Mouse (Mus musculus): ENCODE results near the gene Ftl1. TPM values are rescaled to one million over a fixed set of nuclear protein-coding genes. Genes with fewer than 3 reads are reported as not detected.
A peak's percentile ranks its signal among the peaks of the same experiment; 100 is the strongest.
"Not testable (repeated sequence)": the region's sequence is repeated elsewhere in the genome, so short reads cannot be mapped to it uniquely, and the experiment has no call there.

Gene Ftl1
- total RNA-seq, 1 experiment from 2014 or later = 1,165 TPM

DNA sequence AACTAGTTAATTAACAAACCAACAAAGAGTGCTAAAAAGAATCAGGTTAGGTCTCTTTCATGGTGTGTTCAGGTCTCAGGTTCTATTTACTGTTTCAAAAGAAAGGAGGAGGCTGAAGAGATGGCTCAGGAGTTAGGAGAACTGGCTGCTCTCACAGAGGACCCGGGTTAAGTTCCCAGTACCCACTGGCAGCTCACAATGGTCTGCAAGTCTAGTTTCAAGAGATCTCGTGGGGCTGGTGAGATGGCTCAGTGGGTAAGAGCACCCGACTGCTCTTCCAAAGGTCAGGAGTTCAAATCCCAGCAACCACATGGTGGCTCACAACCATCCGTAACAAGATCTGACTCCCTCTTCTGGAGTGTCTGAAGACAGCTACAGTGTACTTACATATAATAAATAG lies 20.6 kb upstream of the Ftl1 start:
- not testable (repeated sequence) for ATAC-seq (replicated peaks; ENCODE audit: insufficient number of reproducible peaks, low FRiP score, low TSS enrichment, poor library complexity, severe bottlenecking)

- no peak; the same call in 1 of the 2 replicates for ATAC-seq (replicated peaks; ENCODE audit: insufficient number of reproducible peaks, low FRiP score, low TSS enrichment, poor library complexity, severe bottlenecking)
Observed at GRCm38 (mm10) chr7:45478774-45479173, 19.1 kb upstream of the Ftl1 start.

DNA sequence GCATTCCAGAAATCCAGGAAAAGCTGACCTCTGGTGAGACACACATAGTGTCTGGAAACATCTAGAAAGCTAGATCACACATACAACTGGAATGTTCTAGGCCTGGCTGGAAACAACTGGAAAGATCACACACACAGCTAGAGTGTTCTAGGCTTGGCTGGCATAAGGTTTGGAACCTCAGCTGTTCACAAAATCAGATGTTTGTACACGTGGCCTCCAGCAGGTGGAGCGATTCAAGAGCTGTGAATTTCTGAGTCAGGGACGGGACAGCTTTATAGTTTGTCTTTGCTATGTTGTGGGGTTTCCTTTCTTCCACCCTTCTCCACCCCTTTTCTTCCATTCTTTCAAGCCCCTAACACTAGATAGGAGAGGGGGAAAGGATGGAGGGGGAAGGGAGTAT lies 17.3 kb upstream of the Ftl1 start:
- ATAC-seq (replicated peaks; ENCODE audit: insufficient number of reproducible peaks, low FRiP score, low TSS enrichment, poor library complexity, severe bottlenecking) = peak; percentile 63

GRCm38 (mm10) chr7:45476453-45476852 lies 16.8 kb upstream of the Ftl1 start:
- ATAC-seq (replicated peaks; ENCODE audit: insufficient number of reproducible peaks, low FRiP score, low TSS enrichment, poor library complexity, severe bottlenecking) = no peak

GRCm38 (mm10) chr7:45475291-45475969 lies 15.7 kb upstream of the Ftl1 start:
- no peak for ATAC-seq (replicated peaks; ENCODE audit: insufficient number of reproducible peaks, low FRiP score, low TSS enrichment, poor library complexity, severe bottlenecking)

- ATAC-seq (replicated peaks; ENCODE audit: insufficient number of reproducible peaks, low FRiP score, low TSS enrichment, poor library complexity, severe bottlenecking) = 0 out of 2 replicates have a peak, but pooled peaks have one; percentile 45
Observed at GRCm38 (mm10) chr7:45470869-45471268, 11.2 kb upstream of the Ftl1 start.

- ATAC-seq (replicated peaks; ENCODE audit: insufficient number of reproducible peaks, low FRiP score, low TSS enrichment, poor library complexity, severe bottlenecking) = no peak
Observed at GRCm38 (mm10) chr7:45467090-45467670, 7.5 kb upstream of the Ftl1 start.

DNA sequence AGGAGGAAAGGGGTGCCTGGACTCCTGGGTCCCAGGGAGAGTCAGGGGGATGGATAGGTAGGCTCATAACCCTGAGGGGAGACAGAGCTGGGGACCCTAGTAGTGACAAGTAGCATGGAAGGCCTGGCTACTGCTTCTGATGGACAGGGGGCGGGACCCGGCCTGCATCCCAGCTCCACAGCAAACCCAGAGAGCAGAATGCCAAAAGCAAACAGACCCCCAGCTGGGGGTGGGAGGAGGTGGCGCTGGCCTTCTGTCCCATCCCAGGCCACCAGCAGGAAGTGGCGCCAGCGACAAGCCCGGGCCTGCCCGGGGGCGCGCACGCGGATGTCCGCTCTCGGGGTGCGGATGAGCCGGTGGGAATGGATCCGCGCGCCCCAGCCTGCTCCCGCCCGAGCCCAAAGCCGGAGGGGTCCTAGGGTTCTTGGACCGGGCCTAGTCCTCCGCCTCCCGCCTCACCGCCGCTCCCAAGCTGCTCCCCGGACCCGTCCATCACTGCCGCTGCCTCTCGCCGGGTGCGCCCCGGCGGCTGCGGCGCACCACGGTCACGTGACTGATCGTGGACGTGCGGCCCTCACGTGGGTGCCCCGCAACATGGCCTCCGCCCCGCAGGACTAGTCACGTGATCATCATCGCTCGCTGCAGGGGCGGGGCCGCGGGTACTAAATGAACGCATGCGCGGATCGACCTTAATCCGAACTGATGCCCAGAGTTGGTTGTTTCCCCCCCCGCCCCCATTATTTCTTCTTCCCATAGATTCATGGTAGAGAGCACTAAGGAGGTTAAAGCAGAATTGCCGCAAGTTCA lies 6.8 kb upstream of the Ftl1 start, which contains the start of gene Bax:
TSS of gene Bax (minus strand) at position 616 of the 807 bp plus-strand sequence.
- peak; percentile 84 for ATAC-seq (replicated peaks; ENCODE audit: insufficient number of reproducible peaks, low FRiP score, low TSS enrichment, poor library complexity, severe bottlenecking)

GRCm38 (mm10) chr7:45465549-45465948 lies 5.9 kb upstream of the Ftl1 start:
- ATAC-seq (replicated peaks; ENCODE audit: insufficient number of reproducible peaks, low FRiP score, low TSS enrichment, poor library complexity, severe bottlenecking) = no peak

DNA sequence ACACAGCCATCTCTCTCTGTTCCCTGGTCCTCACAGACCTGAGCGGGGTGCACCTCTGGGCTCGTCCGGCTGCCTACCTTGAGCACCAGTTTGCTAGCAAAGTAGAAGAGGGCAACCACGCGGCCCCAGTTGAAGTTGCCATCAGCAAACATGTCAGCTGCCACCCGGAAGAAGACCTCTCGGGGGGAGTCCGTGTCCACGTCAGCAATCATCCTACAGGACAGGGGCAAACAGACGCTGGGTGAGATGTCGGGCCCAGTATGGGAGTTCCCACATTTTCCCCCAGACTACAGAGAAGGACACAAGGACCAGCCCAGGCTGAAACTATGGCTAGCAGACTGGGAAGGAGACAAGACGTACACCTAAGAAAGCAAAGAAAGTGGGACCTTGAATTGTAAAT lies 5.4 kb upstream of the Ftl1 start:
- ATAC-seq (replicated peaks; ENCODE audit: insufficient number of reproducible peaks, low FRiP score, low TSS enrichment, poor library complexity, severe bottlenecking) = no peak

DNA sequence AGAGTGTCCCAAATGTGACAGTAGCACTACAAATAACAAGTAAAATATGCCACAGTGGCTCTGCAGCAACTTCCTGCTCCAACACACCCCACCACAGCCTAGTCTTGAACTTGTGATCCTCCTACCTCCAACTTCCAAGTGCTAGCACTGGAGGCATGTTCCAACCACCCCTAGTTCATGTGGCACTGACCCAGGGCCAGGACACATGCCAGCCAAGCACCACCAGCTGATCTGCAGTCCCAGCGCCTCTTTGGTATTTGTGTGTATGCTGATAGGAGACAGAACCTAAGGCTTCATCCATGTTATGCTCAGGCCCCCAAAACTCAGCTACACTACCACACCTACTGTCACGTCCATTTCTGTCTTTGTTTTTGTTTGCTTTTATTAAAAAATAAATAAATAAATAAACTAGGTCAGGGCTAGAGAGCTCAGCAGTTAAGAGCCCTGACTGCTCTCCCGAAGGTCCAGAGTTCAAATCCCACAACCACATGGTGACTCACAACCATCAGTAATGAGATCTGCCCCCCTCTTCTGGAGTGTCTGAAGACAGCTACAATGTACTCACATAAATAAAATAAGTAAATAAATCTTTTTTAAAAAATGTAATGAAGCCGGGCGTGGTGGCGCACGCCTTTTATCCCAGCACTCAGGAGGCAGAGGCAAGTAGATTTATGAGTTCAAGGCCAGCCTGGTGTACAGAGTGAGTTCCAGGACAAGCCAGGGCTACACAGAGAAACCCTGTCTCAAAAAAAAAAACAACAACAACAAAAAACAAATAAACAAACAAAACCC lies 4.5 kb upstream of the Ftl1 start:
- no peak for ATAC-seq (replicated peaks; ENCODE audit: insufficient number of reproducible peaks, low FRiP score, low TSS enrichment, poor library complexity, severe bottlenecking)

GRCm38 (mm10) chr7:45462868-45463267 lies 3.2 kb upstream of the Ftl1 start:
- not testable (repeated sequence) for ATAC-seq (replicated peaks; ENCODE audit: insufficient number of reproducible peaks, low FRiP score, low TSS enrichment, poor library complexity, severe bottlenecking)

- no peak for ATAC-seq (replicated peaks; ENCODE audit: insufficient number of reproducible peaks, low FRiP score, low TSS enrichment, poor library complexity, severe bottlenecking)
Observed at GRCm38 (mm10) chr7:45462325-45462724, 2.6 kb upstream of the Ftl1 start.

- no peak for ATAC-seq (replicated peaks; ENCODE audit: insufficient number of reproducible peaks, low FRiP score, low TSS enrichment, poor library complexity, severe bottlenecking)
Observed at GRCm38 (mm10) chr7:45461781-45462180, 2.1 kb upstream of the Ftl1 start.

DNA sequence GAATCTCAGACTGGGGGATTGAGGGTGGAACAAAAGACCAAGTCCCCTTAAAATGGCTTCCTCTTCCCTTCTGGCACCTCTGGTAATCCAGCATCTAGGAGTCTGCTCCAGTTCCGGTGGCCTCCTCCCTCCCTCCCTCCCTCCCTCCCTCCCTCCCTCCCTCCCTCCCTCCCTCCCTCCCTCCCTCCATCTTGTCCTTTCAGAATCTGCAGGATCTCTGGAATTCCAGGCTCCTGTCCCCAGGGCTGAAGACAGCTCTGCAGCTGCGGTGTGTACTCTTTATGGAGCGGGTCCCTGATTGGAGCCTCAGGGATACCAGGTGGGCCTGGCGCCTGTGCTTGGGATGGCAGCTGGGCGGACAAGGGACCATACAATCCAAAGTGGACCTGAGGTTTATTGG lies 1.6 kb upstream of the Ftl1 start:
- no peak for ATAC-seq (replicated peaks; ENCODE audit: insufficient number of reproducible peaks, low FRiP score, low TSS enrichment, poor library complexity, severe bottlenecking)

- peak; percentile 20; the same call in 1 of the 2 replicates for ATAC-seq (replicated peaks; ENCODE audit: insufficient number of reproducible peaks, low FRiP score, low TSS enrichment, poor library complexity, severe bottlenecking)
Observed at GRCm38 (mm10) chr7:45460860-45461314, 1.2 kb upstream of the Ftl1 start.

GRCm38 (mm10) chr7:45460377-45460776 lies 693 bp upstream of the Ftl1 start:
- ATAC-seq (replicated peaks; ENCODE audit: insufficient number of reproducible peaks, low FRiP score, low TSS enrichment, poor library complexity, severe bottlenecking) = no peak

- 0 out of 2 replicates have a peak, but pooled peaks have one; percentile 9 for ATAC-seq (replicated peaks; ENCODE audit: insufficient number of reproducible peaks, low FRiP score, low TSS enrichment, poor library complexity, severe bottlenecking)
Observed at GRCm38 (mm10) chr7:45458748-45459563, 728 bp downstream of the Ftl1 start.
